Mouse (Mus musculus) liver, postnatal 0 days (tissue): Measurements from ENCODE around the gene Cd200r4. TPM values are rescaled to one million over a fixed set of nuclear protein-coding genes. Genes with fewer than 3 reads are reported as not detected.

ENCODE experiments used
- ATAC-seq: fragments of 200-750 bp; cut with Nextera tagmentation; 2 replicates; pipeline ENCODE4 v1.8.0; 2017; ENCODE audit warnings: mild to moderate bottlenecking, moderate library complexity
- DNase-seq: peaks from one replicate; pipeline ENCODE4 v3.0.0-alpha.2; 2016
- H3K27ac ChIP-seq: fragments of 300-500 bp; sonication (generic); 2 replicates; pipeline ENCODE4 v1.5.1; 2014; ENCODE audit warnings: antibody characterized with exemption, moderate library complexity, mild to moderate bottlenecking, low read depth
- H3K27me3 ChIP-seq: fragments of 300-500 bp; sonication (generic); 2 replicates; pipeline ENCODE4 v1.6.1; 2014; ENCODE audit warnings: low read length, control low read depth, mixed read lengths; ENCODE audit not compliant: insufficient read depth
- H3K36me3 ChIP-seq: fragments of 300-500 bp; sonication (generic); replicated peaks from 2 replicates; pipeline ENCODE4 v1.6.1; 2014; ENCODE audit warnings: mild to moderate bottlenecking, control low read depth, low read length, moderate library complexity, mixed read lengths; ENCODE audit not compliant: insufficient read depth
- H3K4me1 ChIP-seq: fragments of 300-500 bp; sonication (generic); 2 replicates; pipeline ENCODE4 v1.6.1; 2014; ENCODE audit warnings: antibody characterized with exemption, mild to moderate bottlenecking, control low read depth; ENCODE audit not compliant: insufficient read depth
- H3K4me2 ChIP-seq: fragments of 300-500 bp; sonication (generic); 2 replicates; pipeline ENCODE4 v1.6.1; 2014; ENCODE audit warnings: low read depth, mild to moderate bottlenecking, low read length, moderate library complexity, mixed read lengths
- H3K4me3 ChIP-seq: fragments of 300-500 bp; sonication (generic); 2 replicates; pipeline ENCODE4 v1.5.1; 2014; ENCODE audit warnings: low read depth, low read length
- H3K9ac ChIP-seq: fragments of 300-500 bp; sonication (generic); replicated peaks from 2 replicates; pipeline ENCODE4 v1.6.1; 2014; ENCODE audit warnings: mild to moderate bottlenecking, moderate library complexity
- H3K9me3 ChIP-seq: fragments of 300-500 bp; sonication (generic); 2 replicates; pipeline ENCODE4 v1.6.1; 2016; ENCODE audit warnings: mild to moderate bottlenecking, control low read depth, low read length, mixed read lengths
- CTCF ChIP-seq: sonication (generic); IDR thresholded peaks from 2 replicates; pipeline ENCODE4 v1.5.1; 2016; ENCODE audit warnings: antibody characterized with exemption, low read depth
- EP300 ChIP-seq: IDR thresholded peaks from 2 replicates; pipeline ENCODE4 v1.6.1; 2016; ENCODE audit warnings: antibody characterized with exemption, low read depth, mild to moderate bottlenecking
- WGBS: fragments of 180-500 bp; shearing (Covaris S2); extraction: QIAGEN DNeasy Blood & Tissue Kit; methylation state at CpG from one replicate; pipeline ENCODE4 v1.1.7; 2014; ENCODE audit not compliant: insufficient replicate concordance; 5-methylcytosine and 5-hydroxymethylcytosine counted together
- polyA plus RNA-seq: library from polyadenylated mRNA; unstranded; fragments of >200 nt; fragmentation: Nextera tagmentation; extraction: Ambion mirVana; gene quantifications from 2 replicates; pipeline ENCODE4 v1.2.1, GENCODE M21; 2015

Cd200r4 gene
- 0.45 and 0.68 TPM in 2 replicates for polyA plus RNA-seq

DNA sequence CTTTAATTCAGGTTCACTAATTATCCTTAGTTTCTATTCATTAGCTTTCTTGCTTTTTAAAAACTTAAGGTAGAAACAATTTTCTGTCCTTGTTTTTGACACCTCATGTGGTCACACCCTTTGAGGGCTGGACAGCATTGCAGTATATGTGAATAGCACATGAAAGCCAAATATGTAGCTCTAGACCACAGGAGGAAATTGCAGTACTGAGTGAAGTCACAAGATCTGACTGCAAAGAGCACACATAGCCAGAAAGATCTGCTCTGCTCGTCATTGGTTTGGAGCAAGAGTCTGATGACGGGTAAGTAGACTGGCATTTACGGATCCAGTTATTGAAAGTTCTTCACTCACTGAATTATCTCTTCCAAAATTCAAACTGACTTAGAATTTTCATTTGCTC is at the start of gene Cd200r4:
Gene Cd200r4, plus strand, starts transcription at position 190 of the 400 bp plus-strand sequence.
- no peak within 1 kb of the TSS for H3K4me2 ChIP-seq
- no peak within 1 kb of the TSS for H3K27ac ChIP-seq
- 52% methylated on average over 3 of the region's 3 CpGs for WGBS
- H3K27me3 ChIP-seq = no peaks in the 10 kb centered on the region
- TF ChIP-seq CTCF = no peak
- TF ChIP-seq EP300 = no peak
- no peaks in the 10 kb centered on the region for H3K9me3 ChIP-seq
- H3K9ac ChIP-seq = no peak within 1 kb of the TSS
- no peak within 1 kb of the TSS for H3K4me3 ChIP-seq
- no peak for DNase-seq
- no peaks in the 10 kb centered on the region for H3K36me3 ChIP-seq
- H3K4me1 ChIP-seq = no peaks in the 10 kb centered on the region
- no peak for ATAC-seq

DNA sequence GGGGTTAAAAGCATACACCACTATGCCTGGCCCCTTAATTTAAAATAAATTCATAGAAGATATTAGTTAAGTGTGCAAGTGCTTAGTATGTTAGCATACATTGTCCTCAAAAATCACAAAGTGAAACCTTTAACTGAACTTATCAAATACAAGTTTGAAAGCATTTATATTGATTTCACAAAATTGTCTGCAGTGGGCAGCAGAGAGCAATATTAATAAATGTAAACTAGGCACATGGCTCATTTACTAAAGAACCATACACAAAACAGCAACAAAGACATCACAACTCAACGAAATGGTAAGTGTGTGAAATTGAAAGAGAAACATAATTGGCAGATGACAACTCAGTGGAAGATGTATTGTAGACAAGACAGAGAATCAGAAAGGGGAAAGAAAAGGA is 49.7 kb upstream of the Cd200r4 start:
- no peak overlapping the region for H3K27ac ChIP-seq
- H3K4me3 ChIP-seq = no peak overlapping the region
- TF ChIP-seq CTCF (peak; percentile 43), EP300 (no peak)
- ATAC-seq (no peak), DNase-seq (no peak)
- 27% methylated on average over 1 of the region's 1 CpGs for WGBS
- H3K27me3 ChIP-seq = no peaks in the 10 kb centered on the region
- H3K9me3 ChIP-seq = no peaks in the 10 kb centered on the region
- no peaks in the 10 kb centered on the region for H3K36me3 ChIP-seq
- no peaks in the 10 kb centered on the region for H3K4me1 ChIP-seq
- no peak overlapping the region for H3K9ac ChIP-seq
- no peak overlapping the region for H3K4me2 ChIP-seq

DNA sequence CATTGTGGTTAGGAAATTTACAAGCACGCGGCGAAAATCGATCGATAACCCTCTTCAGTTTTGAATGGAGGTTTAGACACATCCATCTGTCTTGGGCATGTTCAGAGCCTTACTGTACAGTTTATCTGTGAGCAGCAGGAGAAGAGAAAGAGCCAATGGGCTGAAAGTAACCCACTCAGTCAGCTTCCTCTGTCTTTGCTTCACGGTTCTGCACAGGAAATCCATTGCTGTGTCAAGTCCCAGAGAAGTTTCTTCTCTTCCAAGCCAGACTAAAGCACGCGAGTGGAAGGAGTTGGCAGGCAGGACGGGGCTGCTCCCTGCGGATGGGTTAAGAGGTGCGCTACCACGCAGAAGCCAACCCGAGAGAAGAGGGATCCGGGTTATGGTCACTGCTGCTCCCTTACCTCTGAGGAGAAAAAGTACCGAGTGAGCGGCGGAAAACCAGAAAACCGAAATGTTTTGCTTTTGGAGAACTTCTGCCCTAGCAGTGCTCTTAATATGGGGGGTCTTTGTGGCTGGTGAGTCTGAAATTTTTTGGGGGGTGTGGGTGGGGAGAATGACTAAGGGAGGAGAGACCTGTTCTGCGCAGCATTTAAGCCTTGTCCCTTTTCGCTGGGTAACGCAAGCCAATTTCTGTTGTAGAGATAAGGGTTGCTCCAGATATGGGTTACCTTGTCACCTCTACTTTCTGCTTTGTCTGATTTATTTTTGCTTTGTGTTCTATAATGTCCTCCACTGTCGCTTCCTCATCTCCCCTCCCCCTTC is 45.8 kb upstream of the Cd200r4 start, which contains the start of gene Cd200r1:
Gene Cd200r1, plus strand, starts transcription at position 182 of the 765 bp plus-strand sequence.
- H3K27me3 ChIP-seq = no peaks in the 10 kb centered on the region
- ATAC-seq (peak; percentile 62), DNase-seq (no peak)
- no peaks in the 10 kb centered on the region for H3K9me3 ChIP-seq
- H3K4me3 ChIP-seq = peak within 1 kb of the TSS; percentile 45
- peak within 1 kb of the TSS; percentile 55 for H3K27ac ChIP-seq
- TF ChIP-seq EP300 (no peak), CTCF (no peak)
- peak within 1 kb of the TSS; percentile 59; the same call in 1 of the 2 replicates for H3K9ac ChIP-seq
- H3K4me2 ChIP-seq = peak within 1 kb of the TSS; percentile 64
- 22% methylated on average over 22 of the region's 22 CpGs for WGBS
- H3K4me1 ChIP-seq = no peaks in the 10 kb centered on the region
- H3K36me3 ChIP-seq = no peaks in the 10 kb centered on the region

DNA sequence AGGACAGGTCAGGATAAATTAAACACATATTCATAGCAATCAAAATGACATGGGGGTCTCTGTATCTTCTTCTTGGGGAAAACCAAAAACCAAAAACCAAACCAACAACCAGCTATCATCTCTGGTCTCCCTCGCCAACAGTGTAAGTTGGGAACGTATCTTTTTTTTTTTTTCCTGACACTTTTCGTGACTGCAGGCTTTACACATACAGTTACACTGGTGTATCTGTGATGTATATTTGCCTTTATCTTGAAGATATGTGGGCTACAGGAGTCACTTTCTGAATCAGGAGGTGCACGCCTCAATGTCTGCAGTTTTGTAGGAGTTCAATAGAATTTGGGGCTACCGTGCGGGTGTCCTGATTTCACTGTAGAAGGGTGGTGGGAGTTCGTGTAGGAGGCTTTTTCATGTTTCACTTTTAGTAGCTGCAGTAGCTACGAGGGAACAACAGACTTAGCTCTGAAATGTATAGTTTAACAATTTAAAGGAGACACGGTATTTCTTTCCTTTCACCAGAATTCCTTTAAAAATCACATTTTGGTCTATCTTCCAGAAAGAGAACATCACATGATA is 45.1 kb upstream of the Cd200r4 start:
- 30% methylated on average over 9 of the region's 9 CpGs for WGBS
- TF ChIP-seq CTCF = no peak
- TF ChIP-seq EP300 = no peak
- H3K4me2 ChIP-seq = peak overlapping the region; percentile 64
- H3K4me3 ChIP-seq = peak overlapping the region; percentile 45
- H3K27me3 ChIP-seq = no peaks in the 10 kb centered on the region
- peak overlapping the region; percentile 59; the same call in 1 of the 2 replicates for H3K9ac ChIP-seq
- no peaks in the 10 kb centered on the region for H3K36me3 ChIP-seq
- H3K9me3 ChIP-seq = no peaks in the 10 kb centered on the region
- DNase-seq (no peak), ATAC-seq (no peak)
- peak overlapping the region; percentile 55; the same call in 1 of the 2 replicates for H3K27ac ChIP-seq
- no peaks in the 10 kb centered on the region for H3K4me1 ChIP-seq

DNA sequence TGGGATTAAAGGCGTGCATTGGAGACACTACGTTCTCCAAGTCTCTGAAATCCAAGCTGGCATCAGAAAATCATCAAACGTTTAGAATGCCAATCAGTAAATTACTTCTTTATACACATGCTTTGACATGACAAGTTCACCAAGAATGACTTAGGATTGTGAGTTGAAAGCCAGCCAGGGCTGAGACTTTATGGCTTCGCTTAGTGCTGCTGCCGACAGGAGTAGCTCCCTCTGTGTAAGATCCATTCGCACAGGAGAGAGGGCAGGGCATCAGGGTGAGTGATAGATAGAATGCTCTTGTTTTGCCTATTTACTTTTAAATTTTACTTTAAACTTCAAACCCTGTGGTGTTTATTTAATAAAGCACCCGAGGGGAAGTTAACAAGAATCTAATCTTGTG is 44.0 kb upstream of the Cd200r4 start:
- 64% methylated on average over 7 of the region's 7 CpGs for WGBS
- TF ChIP-seq CTCF (no peak), EP300 (no peak)
- 0 out of 2 replicates have a peak overlapping the region, but pooled peaks have one; percentile 0 for H3K9ac ChIP-seq
- DNase-seq (no peak), ATAC-seq (no peak)
- peak overlapping the region; percentile 64 for H3K4me2 ChIP-seq
- peak overlapping the region; percentile 17 for H3K4me3 ChIP-seq
- H3K4me1 ChIP-seq = no peaks in the 10 kb centered on the region
- peak overlapping the region; percentile 30; the same call in 1 of the 2 replicates for H3K27ac ChIP-seq
- H3K9me3 ChIP-seq = no peaks in the 10 kb centered on the region
- H3K36me3 ChIP-seq = no peaks in the 10 kb centered on the region
- no peaks in the 10 kb centered on the region for H3K27me3 ChIP-seq

DNA sequence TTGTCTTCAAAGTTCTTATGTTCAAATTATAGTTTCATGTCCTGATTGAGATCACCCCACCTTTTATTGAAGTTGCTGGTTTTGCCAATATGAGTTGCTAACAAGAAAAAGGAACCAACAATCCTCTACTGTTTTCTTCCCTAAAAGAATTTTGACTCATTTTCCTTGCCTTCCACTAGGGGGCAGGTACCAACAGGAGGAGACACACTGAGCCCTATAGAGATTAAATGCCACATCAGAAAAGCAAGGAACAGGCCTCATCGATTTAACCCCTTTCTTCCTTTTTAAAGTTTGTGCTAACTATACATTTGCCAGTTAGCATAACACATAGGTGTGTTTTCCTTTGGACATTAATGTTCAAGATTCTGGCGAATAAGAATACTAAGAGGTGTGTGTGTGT is 43.6 kb upstream of the Cd200r4 start:
- no peaks in the 10 kb centered on the region for H3K27me3 ChIP-seq

More for the DNA sequence above, 43.6 kb upstream of the Cd200r4 start:
- H3K9me3 ChIP-seq = no peaks in the 10 kb centered on the region
- ATAC-seq (0 out of 2 replicates have a peak, but pooled peaks have one; percentile 29), DNase-seq (no peak)
- TF ChIP-seq CTCF = peak; percentile 77
- TF ChIP-seq EP300 = no peak
- no peaks in the 10 kb centered on the region for H3K36me3 ChIP-seq
- no peak overlapping the region for H3K9ac ChIP-seq
- H3K27ac ChIP-seq = 0 out of 2 replicates have a peak overlapping the region, but pooled peaks have one; percentile 30
- H3K4me2 ChIP-seq = peak overlapping the region; percentile 64
- no peaks in the 10 kb centered on the region for H3K4me1 ChIP-seq
- 34% methylated on average over 2 of the region's 2 CpGs for WGBS
- peak overlapping the region; percentile 17 for H3K4me3 ChIP-seq
